Mouse (Mus musculus): ENCODE measurements around the gene 4931428F04Rik. TPM values are rescaled to one million over a fixed set of nuclear protein-coding genes. Genes with fewer than 3 reads are reported as not detected.
A peak's percentile ranks its signal among the peaks of the same experiment; 100 is the strongest.
"Not testable (repeated sequence)": the region's sequence is repeated elsewhere in the genome, so short reads cannot be mapped to it uniquely, and the experiment has no call there.

4931428F04Rik gene
- total RNA-seq, 1 experiment from 2014 or later, result 2.6 TPM

DNA sequence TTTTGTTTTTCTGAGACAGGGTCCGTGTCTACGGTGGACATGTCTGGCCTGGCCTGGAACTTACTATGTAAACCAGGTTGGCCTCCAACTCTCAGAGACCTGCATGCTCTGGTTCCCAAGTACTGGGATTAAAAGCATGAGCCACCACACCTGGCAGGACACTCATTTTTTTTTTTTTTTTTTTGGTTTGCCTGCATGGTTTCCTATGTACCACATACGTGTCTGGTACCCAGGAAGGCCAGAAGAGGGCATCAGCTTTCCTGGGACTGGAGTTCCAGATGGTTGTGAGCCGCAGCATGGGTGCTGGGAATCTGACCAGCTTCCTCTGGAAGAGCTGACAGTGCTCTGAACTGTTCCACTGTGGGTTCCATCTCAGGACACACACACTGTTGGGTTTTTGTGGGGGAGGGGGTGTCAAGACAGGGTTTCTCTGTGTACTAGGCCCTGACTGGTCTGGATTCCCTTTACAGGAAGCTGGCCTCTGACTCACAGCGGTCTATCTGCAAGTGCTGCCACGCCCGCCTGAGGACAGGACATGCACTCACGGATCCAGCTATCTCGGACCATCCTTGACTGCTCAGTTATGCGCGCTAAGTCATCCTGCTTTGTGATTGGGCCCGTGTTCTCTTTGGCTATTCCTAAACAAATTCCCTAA lies 28.2 kb downstream of the 4931428F04Rik start:
- DNase-seq, result no peak

DNA sequence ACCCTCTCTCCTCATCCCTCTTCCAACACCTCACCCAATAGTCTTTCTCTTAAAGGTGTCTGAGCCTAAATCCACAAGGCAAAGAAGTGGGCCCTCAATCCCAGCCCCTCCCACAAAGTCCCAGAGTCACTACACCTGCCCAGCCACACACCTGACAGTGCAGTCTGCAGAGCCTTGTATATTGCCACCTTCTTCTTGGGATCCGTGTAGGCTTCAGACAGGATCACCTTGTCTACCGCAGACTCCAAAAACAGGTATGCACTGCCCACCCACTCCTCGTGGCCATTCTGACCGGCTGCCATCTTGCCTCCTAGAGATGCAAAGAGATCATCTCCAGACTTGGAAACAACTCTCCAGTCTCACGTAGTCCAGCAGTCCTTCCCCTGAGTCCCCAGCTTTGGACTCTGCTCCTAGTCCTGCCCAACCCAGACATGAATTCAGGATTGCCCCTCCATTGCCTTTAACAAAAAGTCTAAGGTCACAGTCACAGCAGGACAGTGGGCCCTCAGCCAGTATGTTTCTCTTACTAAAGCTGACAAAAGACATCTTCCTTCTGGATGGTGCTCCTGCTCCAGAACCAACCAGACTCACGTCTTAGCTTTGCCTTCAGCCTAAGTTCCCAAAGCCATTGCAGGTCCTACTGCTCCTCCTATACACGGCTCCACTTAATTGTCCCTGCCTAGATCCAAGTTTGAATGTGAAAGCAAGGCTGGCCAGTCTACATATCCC lies 29.1 kb downstream of the 4931428F04Rik start:
- DNase-seq, result no peak

DNA sequence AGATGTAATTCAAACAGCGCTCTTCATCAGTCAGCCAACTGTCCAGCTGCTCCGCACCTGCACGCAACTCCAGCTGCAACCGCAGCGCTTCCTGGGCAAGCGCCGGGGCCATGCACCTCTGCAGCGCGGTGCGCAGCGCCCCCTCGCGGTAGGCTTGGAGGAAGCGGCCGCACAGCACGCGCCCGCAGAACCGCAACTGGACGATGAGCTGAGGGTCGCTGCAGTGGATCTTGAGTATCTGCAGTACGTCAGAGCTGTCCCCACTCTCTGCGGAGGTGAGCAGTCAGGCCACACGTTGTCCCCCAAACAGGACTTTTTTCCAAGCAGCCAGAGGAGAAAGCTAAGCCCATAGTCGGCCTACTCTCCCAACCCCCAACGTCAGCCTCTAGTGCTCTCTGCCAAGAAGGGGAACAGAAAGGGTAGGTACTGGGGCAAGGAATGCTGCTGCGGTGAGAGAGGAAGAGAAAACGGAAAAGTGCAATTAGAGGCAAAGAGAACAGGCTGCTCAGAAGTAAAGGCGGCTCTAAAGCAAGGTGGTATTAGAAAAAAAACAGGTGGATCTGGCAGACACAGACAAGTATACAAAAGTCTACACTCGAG lies 29.8 kb downstream of the 4931428F04Rik start:
- peak; percentile 90 for DNase-seq

DNA sequence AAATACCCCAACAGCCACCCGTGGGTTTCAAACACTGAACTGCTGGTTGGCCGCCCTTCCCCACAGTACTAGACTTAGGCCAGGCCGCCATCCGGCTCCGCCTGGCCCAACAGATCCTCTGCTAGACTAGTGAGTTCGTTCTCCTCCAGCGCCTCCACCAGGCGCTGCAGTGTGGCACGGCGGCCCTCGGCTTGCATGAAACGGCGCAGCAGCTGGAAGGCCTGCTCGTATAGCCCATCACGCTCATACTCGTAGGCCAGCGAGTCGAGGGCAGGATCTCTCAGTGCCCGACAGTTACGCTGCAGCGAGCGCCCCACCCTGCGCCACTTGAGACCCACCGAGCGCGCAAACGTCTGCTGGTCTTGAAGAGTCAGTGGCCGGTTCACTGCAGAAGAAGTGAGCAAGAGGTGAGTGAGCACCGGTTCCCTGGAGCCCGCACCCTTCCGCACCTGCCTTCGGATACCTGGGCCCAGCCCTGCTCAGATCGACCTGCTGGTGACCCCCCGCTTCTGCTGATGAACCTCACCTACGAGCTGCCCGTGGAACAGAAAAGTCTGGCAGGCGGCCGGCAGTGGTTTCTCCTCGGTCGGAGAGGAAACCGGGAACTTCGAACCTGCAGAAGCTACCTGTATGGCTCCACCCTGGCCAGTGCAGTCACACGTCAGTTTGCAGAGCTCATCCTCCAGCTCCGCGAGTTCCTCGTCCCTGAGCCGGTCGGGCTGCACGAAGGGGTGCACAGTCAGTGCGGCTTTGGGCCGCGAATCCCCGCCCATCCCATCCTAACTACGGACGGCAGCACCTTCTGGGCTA lies 30.5 kb downstream of the 4931428F04Rik start:
- DNase-seq, result peak; percentile 21

- no peak for DNase-seq
Observed at GRCm38 (mm10) chr8:105257318-105258114, 32.1 kb downstream of the 4931428F04Rik start.

- DNase-seq, result peak; percentile 75
Observed at GRCm38 (mm10) chr8:105254966-105255350, 34.7 kb downstream of the 4931428F04Rik start, which contains the start of gene B3gnt9. B3gnt9 (minus strand) TSS chr8:105255153.

GRCm38 (mm10) chr8:105254152-105254965 lies 35.3 kb downstream of the 4931428F04Rik start:
- DNase-seq, result peak; percentile 94

- DNase-seq, result no peak
Observed at GRCm38 (mm10) chr8:105253766-105254151, 35.9 kb downstream of the 4931428F04Rik start.

DNA sequence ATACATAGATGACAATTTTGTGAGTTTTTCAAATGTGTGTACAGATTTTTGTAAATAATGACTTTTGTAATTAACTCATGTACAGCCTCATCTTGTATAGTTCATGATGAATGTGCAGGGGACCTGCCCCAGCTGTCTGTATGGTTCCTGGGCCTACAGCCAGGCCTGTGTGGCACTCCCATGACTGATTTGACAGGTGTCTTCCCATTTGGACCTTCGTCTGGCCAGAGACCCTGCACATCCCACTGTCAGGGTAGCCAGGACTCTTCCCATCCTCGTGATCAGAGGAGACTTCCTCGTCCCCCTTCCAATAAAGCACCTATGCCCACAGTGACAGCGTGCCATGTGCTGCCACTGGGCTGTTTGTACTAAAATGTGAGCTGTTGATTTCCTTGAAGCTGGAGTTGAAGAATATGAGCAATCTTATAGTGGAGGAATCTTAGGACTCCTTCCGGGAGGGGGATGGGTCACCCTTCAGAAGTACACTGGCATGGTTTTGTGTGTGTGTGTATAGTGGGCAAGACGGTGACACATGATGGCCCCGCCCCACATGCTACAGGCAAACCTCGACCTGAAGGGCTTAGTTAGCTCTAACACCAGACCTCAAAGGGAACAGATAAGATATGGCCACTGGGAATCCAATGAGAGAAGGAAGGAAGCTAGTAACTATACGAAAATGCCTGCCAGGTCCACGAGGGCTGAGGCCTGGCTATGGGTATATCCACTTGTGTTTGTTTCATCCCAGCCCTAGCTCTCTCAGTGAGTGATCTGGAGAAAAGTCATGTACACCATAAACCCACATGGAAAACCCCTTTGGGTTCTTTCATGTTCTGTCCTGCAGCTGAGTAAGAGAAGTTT lies 36.8 kb downstream of the 4931428F04Rik start:
- DNase-seq, result no peak

DNA sequence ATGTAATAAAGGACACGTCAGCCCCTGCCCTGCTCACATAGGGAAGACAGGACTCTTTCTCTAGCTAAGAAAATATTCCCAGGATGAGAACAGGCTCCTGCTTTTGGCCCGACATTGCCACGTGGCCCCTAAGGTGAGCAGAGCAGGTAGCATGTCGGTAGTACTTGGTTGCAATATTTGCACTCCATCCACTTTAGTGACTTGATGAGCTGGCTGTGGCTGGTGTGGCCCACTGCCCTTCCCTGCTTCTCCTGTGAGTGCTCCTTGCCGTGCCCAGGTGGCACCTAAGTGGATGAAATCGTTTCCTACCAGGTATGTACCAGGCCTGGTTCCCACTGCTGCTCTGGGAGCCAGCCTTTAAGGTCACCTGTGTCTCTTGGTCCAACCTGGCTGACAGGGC lies 37.7 kb downstream of the 4931428F04Rik start:
- no peak for DNase-seq

- no peak for DNase-seq
Observed at GRCm38 (mm10) chr8:105241016-105241415, 48.6 kb downstream of the 4931428F04Rik start.

- DNase-seq, result no peak
Observed at GRCm38 (mm10) chr8:105237442-105238142, 52.1 kb downstream of the 4931428F04Rik start.

- DNase-seq, result no peak
Observed at GRCm38 (mm10) chr8:105235206-105235605, 54.5 kb downstream of the 4931428F04Rik start.

- no peak for DNase-seq
Observed at GRCm38 (mm10) chr8:105233126-105233935, 56.3 kb downstream of the 4931428F04Rik start.

GRCm38 (mm10) chr8:105232321-105232693 lies 57.4 kb downstream of the 4931428F04Rik start:
- not testable (repeated sequence) for DNase-seq

- no peak for DNase-seq
Observed at GRCm38 (mm10) chr8:105231503-105232320, 58.0 kb downstream of the 4931428F04Rik start.
